Mouse (Mus musculus) fibroblast of lung, adult 2 months (primary cell): ENCODE measurements around the gene Trak1.

Experiments used
- DNase-seq: peaks from one replicate; pipeline ENCODE4 v3.0.0-alpha.2; 2011; ENCODE audit warnings: low read depth

The Trak1 gene

GRCm38 (mm10) chr9:121295221-121295620, 2.1 kb upstream of the Trak1 start:
- DNase-seq: no peak

GRCm38 (mm10) chr9:121298065-121298398, 730 bp downstream of the Trak1 start:
- no peak for DNase-seq

GRCm38 (mm10) chr9:121298411-121299091, 1.2 kb downstream of the Trak1 start:
- no peak for DNase-seq

GRCm38 (mm10) chr9:121299223-121299755, 2.0 kb downstream of the Trak1 start:
- no peak for DNase-seq

GRCm38 (mm10) chr9:121299976-121300570, 2.8 kb downstream of the Trak1 start:
- no peak for DNase-seq

GRCm38 (mm10) chr9:121301041-121301920, 4.0 kb downstream of the Trak1 start:
- no peak for DNase-seq

- no peak for DNase-seq
These were observed 5.2 kb downstream of the Trak1 start for GRCm38 (mm10) chr9:121302543-121302942.

- DNase-seq: no peak
These were observed 5.8 kb downstream of the Trak1 start for GRCm38 (mm10) chr9:121303086-121303485.

- no peak for DNase-seq
These were observed 6.4 kb downstream of the Trak1 start for GRCm38 (mm10) chr9:121303748-121304147.

GRCm38 (mm10) chr9:121304520-121304919, 7.2 kb downstream of the Trak1 start:
- DNase-seq: no peak

- DNase-seq: no peak
These were observed 8.2 kb downstream of the Trak1 start for GRCm38 (mm10) chr9:121305456-121305855.

- no peak for DNase-seq
These were observed 12.0 kb downstream of the Trak1 start for GRCm38 (mm10) chr9:121309287-121309686.

GRCm38 (mm10) chr9:121310501-121310900, 13.2 kb downstream of the Trak1 start:
- DNase-seq: no peak

- no peak for DNase-seq
These were observed 14.5 kb downstream of the Trak1 start for GRCm38 (mm10) chr9:121311846-121312236.

GRCm38 (mm10) chr9:121312237-121312891, 15.1 kb downstream of the Trak1 start:
- DNase-seq: no peak

- peak; percentile 84 for DNase-seq
These were observed 16.5 kb downstream of the Trak1 start for GRCm38 (mm10) chr9:121313656-121314374.

GRCm38 (mm10) chr9:121314541-121315152, 17.3 kb downstream of the Trak1 start:
- no peak for DNase-seq

- no peak for DNase-seq
These were observed 18.7 kb downstream of the Trak1 start for GRCm38 (mm10) chr9:121315901-121316595.

GRCm38 (mm10) chr9:121316621-121317405, 19.5 kb downstream of the Trak1 start:
- DNase-seq: peak; percentile 43
